Mouse (Mus musculus) neural tube, embryonic 10.5 days (tissue): Measurements from ENCODE around the gene Smyd4.
"Not testable (repeated sequence)": the region's sequence is repeated elsewhere in the genome, so short reads cannot be mapped to it uniquely, and the experiment has no call there.

Experiments
- DNase-seq: peaks from one replicate; pipeline ENCODE4 v3.0.0-alpha.2; 2017; ENCODE audit warnings: low spot score; ENCODE audit errors: extremely low spot score

Gene Smyd4

DNA sequence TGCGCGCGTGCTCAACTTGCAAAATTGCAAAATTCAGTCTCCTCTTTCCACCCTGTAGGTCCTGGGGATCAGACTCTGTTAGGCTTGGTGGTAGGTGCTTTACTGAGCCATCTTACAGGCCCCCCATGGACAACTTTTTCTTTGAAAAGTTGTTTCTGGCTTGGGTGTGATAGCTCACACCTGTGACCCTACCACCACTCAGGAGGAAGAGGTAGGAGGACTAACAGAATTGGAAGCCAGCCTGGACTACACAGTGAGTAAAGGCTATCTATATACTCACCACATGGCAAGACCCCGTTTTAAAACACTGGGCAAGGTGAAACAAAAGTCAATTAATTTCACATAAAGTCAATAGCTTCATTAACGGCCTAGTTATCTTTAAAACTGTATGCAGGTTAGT lies 3.5 kb upstream of the Smyd4 start:
- no peak for DNase-seq

DNA sequence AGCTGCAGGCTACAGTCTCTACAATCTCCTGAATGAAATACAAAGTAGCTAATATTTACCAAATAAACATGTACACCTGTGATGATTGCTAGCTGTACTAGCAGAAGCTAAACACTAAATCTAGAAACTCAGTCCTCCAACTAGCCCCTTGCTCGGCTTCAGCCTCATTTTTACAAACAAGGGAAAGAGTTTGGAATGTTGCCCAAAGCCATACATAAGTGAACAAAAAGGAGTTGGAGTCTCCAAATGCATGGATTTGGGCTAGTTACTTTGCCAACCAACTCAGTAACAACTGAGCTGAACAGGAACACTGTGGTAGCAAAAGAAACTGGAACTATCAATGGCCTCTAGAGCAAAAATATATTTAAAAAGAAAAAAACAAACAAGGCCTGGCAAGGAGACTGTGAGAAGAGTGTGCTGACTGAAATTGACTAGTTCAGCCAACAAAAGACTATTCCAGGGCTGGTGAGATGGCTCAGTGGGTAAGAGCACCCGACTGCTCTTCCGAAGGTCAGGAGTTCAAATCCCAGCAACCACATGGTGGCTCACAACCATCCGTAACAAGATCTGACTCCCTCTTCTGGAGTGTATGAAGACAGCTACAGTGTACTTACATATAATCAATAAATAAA lies 1.6 kb upstream of the Smyd4 start:
- no peak for DNase-seq

DNA sequence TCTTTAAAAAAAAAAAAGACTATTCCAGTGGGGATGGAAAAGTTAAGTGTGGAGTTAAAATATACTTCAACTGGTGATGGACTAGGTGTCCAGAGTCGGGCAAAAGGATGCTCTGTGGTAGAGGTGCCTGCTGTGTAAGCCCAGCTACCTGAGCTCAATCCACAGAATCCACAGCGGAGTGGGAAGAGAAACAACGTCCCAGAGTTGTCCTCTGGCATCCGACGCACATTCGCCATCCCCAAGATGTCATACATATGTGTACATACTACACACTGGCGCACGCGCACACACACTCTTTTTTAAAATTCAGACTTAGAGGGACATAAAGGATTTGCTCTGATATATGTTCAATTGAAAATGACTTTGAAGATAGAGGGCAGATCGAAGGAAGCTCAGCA lies 1.0 kb upstream of the Smyd4 start:
- DNase-seq: no peak

DNA sequence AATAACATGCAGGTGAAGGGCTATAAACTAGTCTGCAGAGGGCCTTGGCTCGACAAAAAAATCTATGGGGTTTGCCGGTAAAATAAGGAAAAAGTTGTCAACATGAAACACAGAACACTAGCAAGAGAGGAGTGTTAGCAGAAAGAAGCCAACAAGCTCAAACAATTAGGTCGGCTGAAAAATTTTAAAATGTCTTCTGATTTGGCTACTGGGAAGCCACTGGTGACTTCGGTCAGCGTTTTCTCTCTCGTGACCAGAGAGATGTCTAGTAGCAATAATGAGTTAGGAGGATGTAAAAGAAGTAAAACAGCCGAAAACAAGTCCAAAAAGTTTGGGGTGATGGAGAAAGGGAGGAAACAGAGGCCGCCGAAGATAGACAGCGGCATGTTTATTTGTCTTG lies 637 bp upstream of the Smyd4 start:
- no peak for DNase-seq

DNA sequence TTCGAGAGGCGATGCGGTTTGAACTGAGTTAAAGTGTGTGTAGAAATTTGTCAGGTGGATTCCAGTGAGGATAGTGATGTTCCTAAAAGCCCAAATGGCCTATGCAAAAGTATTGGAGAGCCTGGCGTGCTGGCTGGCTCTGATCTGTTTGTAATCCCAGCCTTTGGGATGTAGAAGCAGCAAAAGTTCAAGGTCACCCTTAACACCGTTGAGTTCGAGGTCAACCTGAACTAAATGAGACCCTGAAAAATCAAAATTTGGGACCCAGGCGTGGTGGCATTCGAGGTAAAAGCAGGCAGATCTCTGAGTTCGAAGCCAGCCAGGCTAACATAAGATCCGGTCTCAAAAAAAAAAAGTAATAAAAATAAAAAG lies 643 bp downstream of the Smyd4 start:
- DNase-seq: no peak

DNA sequence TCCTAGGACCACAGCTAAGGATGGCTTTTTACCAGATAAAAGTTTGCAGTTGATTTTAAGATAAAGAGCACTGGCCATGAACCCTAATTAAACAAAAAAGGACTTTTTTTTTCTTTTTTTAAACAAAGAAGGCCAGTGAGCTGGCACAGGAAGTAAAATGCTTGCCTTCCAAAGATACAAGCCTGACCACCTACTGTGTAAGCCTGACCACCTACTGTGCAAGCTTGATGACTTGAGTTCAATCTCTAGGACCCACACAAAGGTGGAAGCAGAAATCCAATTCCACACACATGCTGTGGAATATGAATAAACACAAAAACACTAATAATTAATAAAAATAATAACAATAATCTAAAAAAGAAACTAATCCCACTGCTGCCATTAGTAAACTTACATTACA lies 3.0 kb downstream of the Smyd4 start:
- no peak for DNase-seq

DNA sequence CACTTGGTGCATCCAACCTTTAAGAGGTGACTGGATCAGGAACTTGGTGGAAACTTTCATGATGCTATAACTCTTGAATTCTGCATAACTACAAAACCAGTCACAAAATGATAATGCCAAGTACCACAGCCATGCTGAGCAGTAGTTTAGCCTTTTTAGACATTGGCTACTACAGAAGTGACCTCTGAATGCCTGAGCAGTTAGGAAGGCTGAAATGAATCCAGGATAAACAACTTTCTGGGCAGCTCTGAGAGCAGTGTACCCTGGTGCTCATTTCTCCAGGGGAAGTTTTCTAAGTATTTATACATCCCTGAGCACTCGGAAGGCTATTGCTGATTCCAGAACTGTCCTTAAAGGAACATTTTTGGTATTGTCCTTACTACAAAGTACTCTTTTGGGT lies 7.2 kb downstream of the Smyd4 start:
- no peak for DNase-seq

DNA sequence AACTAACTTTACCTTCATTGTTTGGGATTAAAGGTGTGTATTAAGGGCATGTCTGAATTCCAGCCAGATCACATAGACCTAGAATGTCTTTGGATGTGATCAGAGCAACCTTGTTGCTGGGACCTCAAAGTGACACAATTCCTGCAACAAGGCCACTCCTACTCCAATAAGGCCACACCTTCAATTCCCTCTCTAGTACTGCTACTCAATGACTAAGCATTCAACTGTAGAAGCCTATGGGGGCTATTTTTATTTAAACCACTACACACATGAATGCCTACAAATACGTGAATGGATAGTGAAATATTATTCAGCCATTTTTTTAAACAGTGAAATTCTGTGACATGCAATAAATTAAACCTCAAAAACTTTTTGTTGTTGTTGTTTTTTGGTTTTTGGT lies 28.9 kb downstream of the Smyd4 start:
- DNase-seq: no peak

DNA sequence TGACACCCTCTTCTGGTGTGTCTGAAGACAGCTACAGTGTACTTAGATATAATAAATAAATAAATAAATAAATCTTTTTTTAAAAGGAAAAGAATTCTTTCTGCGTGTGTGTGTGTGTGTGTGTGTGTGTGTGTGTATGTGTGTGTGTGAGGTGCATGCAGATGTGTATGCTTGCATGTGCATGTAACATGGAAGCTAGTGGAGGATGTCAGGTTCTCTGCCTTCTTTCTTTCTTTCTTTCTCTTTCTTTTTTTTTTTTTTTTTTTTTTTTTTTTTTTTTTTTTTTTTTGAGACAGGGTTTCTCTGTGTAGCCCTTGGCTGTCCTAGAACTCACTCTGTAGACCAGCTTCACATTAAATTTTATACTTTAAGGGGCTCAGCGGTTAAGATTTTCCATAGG lies 30.6 kb downstream of the Smyd4 start:
- DNase-seq: not testable (repeated sequence)

DNA sequence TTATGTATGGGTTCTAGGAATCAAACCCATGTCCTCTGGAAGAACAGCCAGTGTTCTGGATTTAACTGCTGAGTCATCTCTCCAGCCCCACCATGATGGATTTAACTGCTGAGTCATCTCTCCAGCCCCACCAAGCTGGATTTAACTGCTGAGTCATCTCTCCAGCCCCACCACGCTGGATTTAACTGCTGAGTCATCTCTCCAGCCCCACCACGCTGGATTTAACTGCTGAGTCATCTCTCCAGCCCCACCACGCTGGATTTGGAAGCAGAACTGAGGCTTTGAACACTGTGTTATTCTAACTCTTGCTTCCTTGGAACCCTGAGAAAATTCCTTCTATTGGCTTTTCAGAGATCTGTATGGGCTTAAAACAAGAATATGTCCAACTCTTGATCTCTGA lies 35.3 kb downstream of the Smyd4 start:
- DNase-seq: not testable (repeated sequence)

DNA sequence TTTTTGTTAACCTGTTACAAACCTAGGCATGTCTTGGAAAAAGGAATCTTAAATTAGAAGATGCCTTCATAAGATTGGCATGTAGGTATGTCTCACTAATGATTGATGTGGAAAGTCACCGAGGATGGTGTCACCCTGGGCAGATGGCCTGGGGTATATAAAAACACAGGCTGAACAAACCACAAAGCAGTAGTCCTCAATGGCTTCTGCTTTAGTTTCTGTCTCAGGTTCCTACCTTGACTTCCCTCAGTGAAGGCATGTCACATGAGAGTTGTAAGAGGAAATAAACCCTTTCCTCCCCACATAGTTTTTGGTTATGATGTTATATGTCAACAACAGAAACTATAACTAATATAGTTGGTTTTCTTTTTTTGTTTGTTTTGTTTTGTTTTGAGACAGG lies 47.4 kb downstream of the Smyd4 start:
- no peak for DNase-seq

DNA sequence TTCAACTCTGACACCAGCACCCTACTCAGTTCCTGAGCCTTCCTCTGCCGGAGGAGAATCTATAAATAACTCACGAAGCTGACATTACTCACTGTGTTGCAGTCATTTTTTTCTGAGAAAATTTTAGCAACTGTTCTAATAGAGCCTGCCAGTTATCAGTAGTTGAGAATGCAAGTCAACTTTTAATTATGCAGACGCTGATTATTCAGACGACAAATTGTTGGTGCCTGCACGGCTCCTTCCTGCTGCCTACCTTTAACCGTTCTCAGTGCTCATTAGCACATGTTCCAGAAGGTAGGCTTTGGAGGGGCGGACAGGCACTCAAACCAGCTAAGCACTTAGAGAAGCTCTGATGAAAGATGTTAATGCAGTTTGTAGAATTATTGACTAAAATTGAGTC lies 49.2 kb downstream of the Smyd4 start:
- DNase-seq: no peak

DNA sequence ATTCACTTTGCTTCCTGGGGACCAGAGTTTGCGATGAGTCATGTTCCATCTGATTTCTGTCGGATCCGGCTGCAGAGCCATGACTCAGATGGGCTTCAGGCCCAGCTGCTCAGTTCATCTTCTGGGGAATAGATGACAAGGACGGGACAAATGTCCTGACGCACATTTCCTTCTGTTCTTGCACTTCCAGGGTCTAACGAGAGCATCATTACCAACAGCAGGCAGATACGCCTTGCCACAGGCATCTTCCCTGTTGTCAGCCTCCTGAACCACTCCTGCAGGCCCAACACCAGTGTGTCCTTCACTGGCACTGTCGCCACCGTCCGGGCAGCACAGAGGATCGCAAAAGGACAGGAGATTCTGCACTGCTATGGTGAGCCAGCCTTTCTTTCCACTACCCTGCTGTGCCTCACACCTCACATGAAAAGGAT lies 51.2 kb downstream of the Smyd4 start:
- DNase-seq: no peak

DNA sequence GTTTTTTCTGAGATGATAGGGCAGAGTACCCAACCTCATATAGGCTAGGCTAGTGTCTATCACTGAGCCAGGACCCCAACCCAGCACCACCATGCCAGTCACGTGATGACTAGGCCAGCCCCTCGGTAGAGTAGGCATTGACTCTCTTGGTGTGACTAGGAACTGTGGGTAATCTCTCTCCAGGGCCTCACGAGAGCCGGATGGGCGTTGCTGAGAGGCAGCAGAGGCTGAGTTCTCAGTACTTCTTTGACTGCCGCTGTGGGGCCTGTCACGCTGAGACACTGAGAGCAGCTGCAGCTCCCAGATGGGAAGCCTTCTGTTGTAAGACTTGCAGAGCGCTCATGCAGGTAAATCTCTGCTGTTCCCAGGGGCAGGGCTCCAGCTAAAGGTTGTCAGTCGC lies 51.9 kb downstream of the Smyd4 start:
- no peak for DNase-seq

DNA sequence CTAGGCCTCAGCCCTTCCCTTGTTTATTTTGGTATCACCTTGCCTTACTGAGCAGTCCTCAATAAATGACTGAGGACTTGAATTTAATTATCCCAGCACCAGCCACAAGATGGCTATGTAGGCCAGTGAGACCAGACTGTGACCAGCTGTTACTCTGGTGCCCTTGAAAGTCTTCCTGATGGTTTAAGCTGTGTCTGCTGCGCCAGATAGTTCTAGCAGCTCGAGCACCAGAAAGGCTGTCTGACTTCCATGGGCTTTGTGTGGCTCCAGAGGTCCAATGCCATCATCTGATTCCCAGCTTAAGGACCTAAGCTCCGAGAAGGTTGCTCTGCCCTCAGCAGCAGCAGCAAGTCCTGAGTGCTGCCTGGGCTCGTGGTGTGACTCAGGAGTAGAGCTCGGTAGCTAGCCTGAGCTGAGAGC lies 54.0 kb downstream of the Smyd4 start:
- DNase-seq: peak; percentile 33

DNA sequence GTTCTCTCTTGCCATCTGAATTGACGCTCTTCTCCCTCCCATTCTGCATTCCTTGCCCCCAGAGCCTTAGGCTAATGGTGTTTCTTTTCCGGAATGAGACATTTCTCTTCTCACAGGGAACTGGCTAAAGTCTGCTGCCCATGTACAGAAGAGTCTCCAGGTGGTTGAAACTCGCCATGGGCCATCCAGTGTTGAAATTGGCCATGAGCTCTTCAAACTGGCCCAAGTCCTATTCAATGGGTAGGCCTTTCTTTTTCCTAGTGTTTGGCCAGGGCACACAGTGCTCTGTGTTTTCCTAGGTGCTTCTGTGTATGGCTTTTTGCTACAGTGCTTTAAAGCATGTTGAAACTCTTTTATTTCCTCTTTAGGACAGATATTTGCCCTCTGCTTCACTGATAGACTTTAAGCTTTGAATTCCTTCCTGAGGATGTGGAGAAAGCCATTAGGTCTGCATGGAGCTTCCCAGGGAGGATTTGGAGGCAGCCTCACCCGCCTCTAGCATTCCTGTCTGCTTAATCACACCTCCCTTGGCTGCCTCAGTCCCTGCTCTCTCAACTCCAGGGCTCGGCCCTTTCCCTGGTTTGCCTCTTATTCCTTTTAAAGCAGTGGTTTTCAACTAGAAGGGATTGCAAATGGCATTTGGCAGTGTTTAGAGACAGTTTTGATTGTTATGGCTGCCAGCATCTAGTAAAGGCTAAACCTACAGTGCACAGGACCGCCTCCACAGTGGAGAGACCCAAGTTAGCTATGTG lies 55.2 kb downstream of the Smyd4 start:
- DNase-seq: no peak

DNA sequence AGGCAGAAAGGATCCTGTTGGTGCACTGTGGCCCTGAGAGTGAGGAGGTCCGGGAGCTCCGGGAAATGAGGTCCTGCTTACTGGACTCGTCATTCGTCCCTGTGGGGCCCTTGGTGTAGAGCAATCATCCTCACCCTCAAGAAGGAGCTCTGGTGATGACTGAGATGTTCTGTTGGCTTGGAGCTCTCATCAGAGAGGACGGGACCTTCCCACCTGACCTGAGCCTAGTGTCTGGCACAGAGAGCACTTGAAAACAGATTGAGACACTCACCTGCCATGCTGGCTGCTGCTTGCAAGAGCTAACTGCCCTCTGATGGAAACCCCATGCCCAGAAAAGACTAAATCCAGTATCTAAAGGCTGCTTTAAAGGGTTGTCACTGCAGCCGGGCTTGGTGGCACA lies 56.6 kb downstream of the Smyd4 start:
- no peak for DNase-seq

DNA sequence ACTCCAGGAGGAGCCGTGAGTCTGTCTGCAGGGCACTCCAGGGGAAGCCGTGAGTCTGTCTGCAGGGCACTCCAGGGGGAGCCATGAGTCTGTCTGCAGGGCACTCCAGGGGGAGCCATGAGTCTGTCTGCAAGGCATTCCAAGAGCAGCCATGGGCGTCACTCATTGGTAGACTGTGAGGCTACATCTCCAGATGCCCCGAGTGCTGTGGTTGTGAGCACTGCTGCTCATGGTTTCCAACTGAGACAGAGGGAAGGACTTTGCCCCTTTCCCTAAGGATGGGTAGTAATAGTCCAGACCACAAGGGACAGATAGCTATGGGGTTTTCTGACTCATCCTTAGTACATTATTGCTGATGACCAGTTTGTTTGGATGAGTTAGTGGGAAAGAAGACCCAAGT lies 57.9 kb downstream of the Smyd4 start:
- no peak for DNase-seq

DNA sequence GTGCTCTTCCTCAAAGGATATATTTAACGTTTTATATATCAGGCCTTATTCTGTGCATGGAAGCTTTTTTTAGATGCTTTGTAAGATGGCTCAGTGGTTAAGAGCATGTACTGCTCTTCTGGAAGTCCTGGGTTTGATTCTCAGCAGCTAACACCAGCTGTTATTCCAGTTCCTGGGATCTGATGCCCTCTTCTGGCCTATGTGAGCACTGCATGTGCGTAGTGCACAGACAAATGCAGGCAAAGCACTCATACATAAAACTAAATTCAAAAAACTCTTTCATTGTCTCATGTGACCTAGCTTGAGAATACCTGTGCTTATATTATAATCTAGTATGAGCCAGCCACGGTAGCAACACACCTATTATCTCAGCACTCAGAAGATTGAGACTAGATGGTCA lies 58.6 kb downstream of the Smyd4 start:
- peak; percentile 54 for DNase-seq

DNA sequence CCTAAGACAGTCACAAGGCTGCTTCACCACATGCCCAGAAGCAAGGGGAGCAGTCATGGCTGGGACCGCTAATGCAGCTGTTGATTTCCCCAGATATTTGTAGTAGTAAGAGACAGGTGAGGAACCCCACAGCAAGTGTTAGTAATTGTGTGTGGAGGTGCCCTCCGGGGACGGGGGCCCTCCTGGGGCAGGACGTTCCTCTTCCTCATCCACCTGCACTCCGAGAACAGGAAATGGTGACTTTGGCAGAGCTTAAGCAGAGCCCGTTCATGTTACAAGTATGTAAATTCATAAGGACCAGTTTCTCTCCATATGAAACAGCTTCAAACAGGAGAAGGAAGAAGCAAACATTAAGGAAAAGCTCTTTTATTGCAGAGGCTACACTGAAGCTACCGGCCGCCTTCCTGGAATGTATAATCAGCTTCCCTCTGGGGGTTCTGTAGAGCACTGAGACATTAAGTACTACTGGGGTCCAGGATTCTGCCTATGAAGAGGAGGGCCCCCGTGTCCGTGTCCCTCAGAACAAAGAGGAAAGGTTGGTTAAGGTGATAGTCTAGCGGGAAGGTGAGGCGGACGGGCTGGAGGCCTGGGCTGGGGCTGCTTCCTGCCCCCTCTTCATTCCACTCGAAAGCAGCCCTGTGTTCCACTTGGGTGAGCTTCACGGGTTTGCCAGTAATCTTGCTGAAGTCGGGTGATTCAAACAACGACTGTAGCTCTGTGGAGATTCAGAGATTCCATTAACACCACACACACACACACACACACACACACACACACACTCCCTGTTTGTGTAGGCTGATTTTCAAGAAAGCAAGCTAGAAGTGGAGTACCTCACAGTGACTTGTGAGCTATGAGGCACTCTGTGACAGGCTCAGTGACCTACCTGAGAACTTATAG lies 61.7 kb downstream of the Smyd4 start:
- DNase-seq: no peak

DNA sequence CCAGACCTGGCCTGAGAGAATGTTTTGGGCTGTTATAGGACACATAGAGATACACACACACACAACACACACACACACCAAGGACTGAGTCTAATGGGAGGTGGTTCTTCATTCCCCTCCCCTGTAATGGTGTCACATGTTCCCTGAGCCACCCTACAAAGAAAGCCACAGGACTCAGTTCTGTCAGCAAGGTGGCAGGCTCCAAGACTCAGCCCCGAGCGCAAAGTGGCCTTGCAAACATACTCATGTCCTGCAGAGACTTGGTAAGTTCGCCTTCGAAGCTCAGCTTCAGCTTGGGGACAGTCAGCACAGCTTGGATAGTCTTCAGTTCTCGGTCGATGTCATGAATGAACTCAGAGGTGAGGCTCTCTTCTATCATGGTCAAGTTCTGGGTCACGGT lies 62.4 kb downstream of the Smyd4 start:
- DNase-seq: no peak

DNA sequence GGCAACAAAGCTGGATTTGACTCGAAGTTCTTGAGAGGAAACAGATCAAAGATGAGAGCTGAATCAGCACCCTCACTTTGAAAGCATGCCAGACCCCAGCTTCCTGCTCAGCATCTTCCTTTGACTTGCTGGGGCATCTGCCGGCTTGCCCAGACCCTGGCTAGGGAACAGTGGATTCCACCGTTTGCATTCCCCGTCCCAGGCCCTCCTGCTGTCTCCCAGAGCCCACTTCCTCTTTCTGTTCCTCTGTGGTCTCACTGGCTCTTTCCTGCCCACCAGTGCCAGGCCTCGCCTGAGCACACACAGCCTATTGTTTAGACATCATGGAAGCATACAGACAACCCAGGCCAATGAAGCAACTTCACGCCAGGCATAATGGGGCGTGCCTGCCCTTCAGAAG lies 66.9 kb downstream of the Smyd4 start:
- no peak for DNase-seq
